Mouse (Mus musculus): ENCODE data around the gene Rnf187. TPM values are rescaled to one million over a fixed set of nuclear protein-coding genes. Genes with fewer than 3 reads are reported as not detected.

Rnf187 gene
- total and polyA plus RNA-seq, 3 experiments = 280 to 3,830 (median 337) TPM

- H3K36me3 ChIP-seq (ENCODE audit: control insufficient read depth in 1 of 2, insufficient read depth in 2 of 2, low read length in 2 of 2) = peaks cover 0 to 13% of the 10 kb centered on the region in 2 experiments; a peak in 2 of 4 replicates
- 0 out of 2 replicates have a peak, but pooled peaks have one; percentile 22 for TF ChIP-seq MAX (IDR thresholded peaks at IDR 0.05; ENCODE audit: low read length)
- TF ChIP-seq RCOR1 (IDR thresholded peaks at IDR 0.05; ENCODE audit: low read depth, low read length) = no peak
- TF ChIP-seq ZKSCAN1 (IDR thresholded peaks at IDR 0.05; ENCODE audit: low read depth, low read length) = no peak
- no peak for TF ChIP-seq HCFC1 (IDR thresholded peaks at IDR 0.05; ENCODE audit: low read depth, low read length)
- peaks cover 4 to 15% of the 10 kb centered on the region in 2 experiments; a peak in 3 of 4 replicates for H3K4me1 ChIP-seq (ENCODE audit: control insufficient read depth in 1 of 2, insufficient read depth in 2 of 2, low read length in 2 of 2)
- H3K27ac ChIP-seq (ENCODE audit: control insufficient read depth, low read depth, low read length) = no peak overlapping the region
- H3K4me3 ChIP-seq (ENCODE audit: control insufficient read depth in 1 of 2, insufficient read depth in 1 of 2, low read depth in 2 of 2, low read length in 2 of 2) = no peak overlapping the region
- H3K9me3 ChIP-seq (replicated peaks; ENCODE audit: insufficient read depth, low read length) = no peaks in the 10 kb centered on the region
- H3K79me2 ChIP-seq (ENCODE audit: control insufficient read depth, insufficient read depth, low read length, poor library complexity) = peaks cover 1% of the 10 kb centered on the region; the same call in 1 of the 2 replicates
- no peak for DNase-seq (ENCODE audit: low read depth, low spot score)
- no peaks in the 10 kb centered on the region for H3K27me3 ChIP-seq (ENCODE audit: control insufficient read depth in 1 of 2, insufficient read depth in 2 of 2, low read length in 2 of 2)
- peak overlapping the region; percentile 25 for H3K9ac ChIP-seq (ENCODE audit: control insufficient read depth, low read depth, low read length, poor library complexity, severe bottlenecking)
These were observed 12.1 kb downstream of the Rnf187 start for GRCm38 (mm10) chr11:58926651-58927050.

GRCm38 (mm10) chr11:58922420-58922819 lies 16.3 kb downstream of the Rnf187 start:
- Histone ChIP-seq H3K9me3 (replicated peaks; ENCODE audit: insufficient read depth, low read length) (no peaks in the 10 kb centered on the region), H3K36me3 (ENCODE audit: control insufficient read depth in 1 of 2, insufficient read depth in 2 of 2, low read length in 2 of 2) (peaks cover 0 to 10% of the 10 kb centered on the region in 2 experiments; a peak in 2 of 4 replicates), H3K27ac (ENCODE audit: control insufficient read depth, low read depth, low read length) (no peak overlapping the region), H3K27me3 (ENCODE audit: control insufficient read depth in 1 of 2, insufficient read depth in 2 of 2, low read length in 2 of 2) (no peaks in the 10 kb centered on the region), H3K4me3 (ENCODE audit: control insufficient read depth in 1 of 2, insufficient read depth in 1 of 2, low read depth in 2 of 2, low read length in 2 of 2) (no peak overlapping the region), H3K9ac (ENCODE audit: control insufficient read depth, low read depth, low read length, poor library complexity, severe bottlenecking) (no peak overlapping the region), H3K79me2 (ENCODE audit: control insufficient read depth, insufficient read depth, low read length, poor library complexity) (no peaks in the 10 kb centered on the region), H3K4me1 (ENCODE audit: control insufficient read depth in 1 of 2, insufficient read depth in 2 of 2, low read length in 2 of 2) (peaks cover 1 to 12% of the 10 kb centered on the region in 2 experiments)
- no peak for DNase-seq (ENCODE audit: low read depth, low spot score)
- no peak for TF ChIP-seq NRF1 (IDR thresholded peaks at IDR 0.05; ENCODE audit: insufficient read depth, low read depth, low read length, poor library complexity, severe bottlenecking)
- TF ChIP-seq POLR2AphosphoS2 (IDR thresholded peaks at IDR 0.05; ENCODE audit: low read length) = no peak
- TF ChIP-seq MAZ (IDR thresholded peaks at IDR 0.05; ENCODE audit: low read depth, low read length) = no peak
- TF ChIP-seq E2F4 (IDR thresholded peaks at IDR 0.05; ENCODE audit: borderline replicate concordance, low read depth, low read length) = no peak
- no peak for TF ChIP-seq ZKSCAN1 (IDR thresholded peaks at IDR 0.05; ENCODE audit: low read depth, low read length)
- TF ChIP-seq CTCF (IDR thresholded peaks at IDR 0.05 in 2 of 3, conservative IDR thresholded peaks at IDR 0.05 in 1 of 3; ENCODE audit: control insufficient read depth in 1 of 3, insufficient read depth in 1 of 3, low read depth in 2 of 3, low read length in 3 of 3, poor library complexity in 1 of 3, severe bottlenecking in 1 of 3) = peak in 1 of 3 experiments; percentile 16; a peak in 1 of 6 replicates
- no peak for TF ChIP-seq USF2 (IDR thresholded peaks at IDR 0.05; ENCODE audit: borderline replicate concordance in 1 of 2, insufficient read depth in 1 of 2, low read depth in 1 of 2, low read length in 2 of 2)
- no peak for TF ChIP-seq UBTF (IDR thresholded peaks at IDR 0.05; ENCODE audit: borderline replicate concordance, insufficient read depth, low read depth, low read length)
- peak; percentile 29 for TF ChIP-seq RAD21 (IDR thresholded peaks at IDR 0.05; ENCODE audit: low read depth, low read length)

GRCm38 (mm10) chr11:58918759-58919158 lies 20.0 kb downstream of the Rnf187 start:
- Histone ChIP-seq H3K4me3 (ENCODE audit: control insufficient read depth in 1 of 2, insufficient read depth in 1 of 2, low read depth in 2 of 2, low read length in 2 of 2) (no peak overlapping the region), H3K27ac (ENCODE audit: control insufficient read depth, low read depth, low read length) (no peak overlapping the region), H3K4me1 (ENCODE audit: control insufficient read depth in 1 of 2, insufficient read depth in 2 of 2, low read length in 2 of 2) (peaks cover 8 to 22% of the 10 kb centered on the region in 2 experiments), H3K9ac (ENCODE audit: control insufficient read depth, low read depth, low read length, poor library complexity, severe bottlenecking) (no peak overlapping the region), H3K36me3 (ENCODE audit: control insufficient read depth in 1 of 2, insufficient read depth in 2 of 2, low read length in 2 of 2) (peaks cover 0 to 13% of the 10 kb centered on the region in 2 experiments; a peak in 2 of 4 replicates), H3K79me2 (ENCODE audit: control insufficient read depth, insufficient read depth, low read length, poor library complexity) (no peaks in the 10 kb centered on the region), H3K9me3 (replicated peaks; ENCODE audit: insufficient read depth, low read length) (no peaks in the 10 kb centered on the region), H3K27me3 (ENCODE audit: control insufficient read depth in 1 of 2, insufficient read depth in 2 of 2, low read length in 2 of 2) (no peaks in the 10 kb centered on the region)
- no peak for TF ChIP-seq EP300 (IDR thresholded peaks at IDR 0.05; ENCODE audit: low read depth in 1 of 2, low read length in 2 of 2)
- no peak for TF ChIP-seq CHD1 (IDR thresholded peaks at IDR 0.05; ENCODE audit: low read depth, low read length)
- no peak for TF ChIP-seq ZKSCAN1 (IDR thresholded peaks at IDR 0.05; ENCODE audit: low read depth, low read length)
- TF ChIP-seq KAT2A (conservative IDR thresholded peaks at IDR 0.05; ENCODE audit: low read depth, low read length) = no peak
- no peak for TF ChIP-seq TAL1 (IDR thresholded peaks at IDR 0.05; ENCODE audit: low read length)
- TF ChIP-seq ELF1 (IDR thresholded peaks at IDR 0.05; ENCODE audit: low read depth, low read length) = no peak
- no peak for TF ChIP-seq ZC3H11A (IDR thresholded peaks at IDR 0.05; ENCODE audit: low read depth, low read length)
- no peak for TF ChIP-seq JUND (IDR thresholded peaks at IDR 0.05; ENCODE audit: low read depth, low read length)
- TF ChIP-seq NELFE (IDR thresholded peaks at IDR 0.05; ENCODE audit: low read depth, low read length) = no peak
- no peak for TF ChIP-seq POLR2A (IDR thresholded peaks at IDR 0.05; ENCODE audit: control insufficient read depth in 1 of 2, insufficient read depth in 1 of 2, low read depth in 1 of 2, low read length in 2 of 2, poor library complexity in 1 of 2)
- TF ChIP-seq RAD21 (IDR thresholded peaks at IDR 0.05; ENCODE audit: low read depth, low read length) = no peak
- TF ChIP-seq MYC (IDR thresholded peaks at IDR 0.05; ENCODE audit: low read depth, low read length) = no peak
- TF ChIP-seq ZMIZ1 (IDR thresholded peaks at IDR 0.05; ENCODE audit: low read depth, low read length) = no peak
- no peak for TF ChIP-seq NRF1 (IDR thresholded peaks at IDR 0.05; ENCODE audit: insufficient read depth, low read depth, low read length, poor library complexity, severe bottlenecking)
- DNase-seq (ENCODE audit: low read depth, low spot score) = no peak

Measured in MEL (cell line).